Mouse (Mus musculus): ENCODE measurements around the gene Casp4. TPM values are rescaled to one million over a fixed set of nuclear protein-coding genes. Genes with fewer than 3 reads are reported as not detected.

The Casp4 gene
- polyA plus RNA-seq, 1 experiment: 12.2 TPM

DNA sequence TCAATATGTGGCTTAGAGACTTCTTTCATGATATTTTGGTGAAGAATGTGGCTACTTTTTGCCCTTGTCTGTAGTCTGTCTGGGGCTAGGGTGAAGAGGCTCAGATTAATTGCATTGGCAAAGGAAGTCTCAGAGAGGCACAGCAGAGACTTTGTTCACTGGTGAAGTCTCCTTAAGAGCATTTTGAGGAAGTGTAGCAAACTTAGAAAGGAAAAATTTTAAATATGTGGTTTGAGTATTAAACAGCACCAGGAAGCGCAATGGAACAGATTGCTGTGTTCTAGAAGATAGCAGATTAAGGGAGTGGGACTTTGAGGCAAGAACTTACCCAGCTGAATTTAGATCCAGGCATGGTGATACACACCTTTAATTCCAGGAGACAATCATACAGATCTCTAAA, 24.8 kb downstream of the Casp4 start:
- H3K36me3 ChIP-seq (ENCODE audit: control insufficient read depth, insufficient read depth, low read length): peaks cover 11% of the 10 kb centered on the region; the same call in 1 of the 2 replicates
- no peak overlapping the region for H3K4me3 ChIP-seq (ENCODE audit: low read depth, low read length)
- H3K27me3 ChIP-seq (ENCODE audit: control insufficient read depth, insufficient read depth, low read length): no peaks in the 10 kb centered on the region
- H3K4me1 ChIP-seq (ENCODE audit: control insufficient read depth, insufficient read depth, insufficient read length, low read length): peaks cover 8% of the 10 kb centered on the region
- TF ChIP-seq POLR2A (IDR thresholded peaks at IDR 0.05; ENCODE audit: low read depth, low read length) (no peak), CTCF (IDR thresholded peaks at IDR 0.05; ENCODE audit: extremely low read depth, insufficient read length, insufficient replicate concordance, low read depth, low read length) (no peak)
- WGBS: 84% methylated on average over 1 of the region's 1 CpGs
- H3K27ac ChIP-seq (ENCODE audit: insufficient read depth, low read depth, low read length): peak overlapping the region; percentile 94

DNA sequence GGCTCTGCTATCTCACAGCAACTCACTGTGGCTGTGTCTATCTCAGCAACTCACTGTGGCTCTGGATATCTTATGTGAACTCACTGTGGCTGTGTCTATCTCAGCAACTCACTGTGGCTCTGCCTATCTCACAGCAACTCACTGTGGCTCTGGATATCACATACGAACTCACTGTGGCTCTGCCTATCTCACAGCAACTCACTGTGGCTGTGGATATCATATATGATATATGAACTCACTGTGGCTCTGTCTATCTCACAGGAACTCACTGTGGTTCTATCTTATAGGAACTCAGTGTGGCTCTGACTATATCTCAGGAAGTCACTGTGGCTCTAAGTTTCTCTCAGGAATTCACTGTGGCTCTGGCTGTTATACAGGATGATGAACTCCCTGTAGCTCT, 34.5 kb downstream of the Casp4 start:
- Histone ChIP-seq H3K4me1 (ENCODE audit: control insufficient read depth, insufficient read depth, insufficient read length, low read length) (0 out of 2 replicates have a peak, but pooled peaks cover 2% of the 10 kb centered on the region), H3K36me3 (ENCODE audit: control insufficient read depth, insufficient read depth, low read length) (no peaks in the 10 kb centered on the region), H3K27me3 (ENCODE audit: control insufficient read depth, insufficient read depth, low read length) (no peaks in the 10 kb centered on the region), H3K4me3 (ENCODE audit: low read depth, low read length) (no peak overlapping the region), H3K27ac (ENCODE audit: insufficient read depth, low read depth, low read length) (no peak overlapping the region)
- no peak for TF ChIP-seq CTCF (IDR thresholded peaks at IDR 0.05; ENCODE audit: extremely low read depth, insufficient read length, insufficient replicate concordance, low read depth, low read length)
- TF ChIP-seq POLR2A (IDR thresholded peaks at IDR 0.05; ENCODE audit: low read depth, low read length): no peak
- 66% methylated on average over 1 of the region's 1 CpGs for WGBS

DNA sequence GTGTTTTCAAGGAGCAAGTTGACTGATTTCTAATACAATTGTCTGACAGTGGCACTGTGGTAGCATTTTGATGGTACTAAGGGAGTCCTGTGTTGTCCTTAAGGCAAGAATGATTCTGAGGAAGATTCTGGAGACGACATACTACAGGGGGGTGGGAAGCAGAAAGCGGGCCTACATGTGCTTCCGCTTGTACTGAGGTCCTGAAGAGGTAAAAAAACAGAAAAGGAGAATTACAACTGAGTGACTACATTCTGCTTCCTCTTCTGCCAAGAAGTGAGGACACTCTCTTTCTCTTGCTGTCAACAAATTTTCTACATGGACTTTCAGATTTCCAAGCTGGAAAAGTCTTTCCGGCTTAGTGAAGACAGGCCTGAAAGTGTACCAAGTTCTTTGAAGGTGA, 35.5 kb downstream of the Casp4 start:
- no peaks in the 10 kb centered on the region for H3K36me3 ChIP-seq (ENCODE audit: control insufficient read depth, insufficient read depth, low read length)
- no peak overlapping the region for H3K4me3 ChIP-seq (ENCODE audit: low read depth, low read length)
- WGBS: 86% methylated on average over 4 of the region's 4 CpGs
- no peaks in the 10 kb centered on the region for H3K27me3 ChIP-seq (ENCODE audit: control insufficient read depth, insufficient read depth, low read length)
- H3K27ac ChIP-seq (ENCODE audit: insufficient read depth, low read depth, low read length): no peak overlapping the region
- 0 out of 2 replicates have a peak, but pooled peaks cover 2% of the 10 kb centered on the region for H3K4me1 ChIP-seq (ENCODE audit: control insufficient read depth, insufficient read depth, insufficient read length, low read length)
- no peak for TF ChIP-seq CTCF (IDR thresholded peaks at IDR 0.05; ENCODE audit: extremely low read depth, insufficient read length, insufficient replicate concordance, low read depth, low read length)
- no peak for TF ChIP-seq POLR2A (IDR thresholded peaks at IDR 0.05; ENCODE audit: low read depth, low read length)

GRCm38 (mm10) chr9:5345291-5345898, 36.8 kb downstream of the Casp4 start, which contains the start of gene Casp12:
Gene Casp12, plus strand, starts transcription at chr9:5345430.
- Histone ChIP-seq H3K36me3 (ENCODE audit: control insufficient read depth, insufficient read depth, low read length) (no peaks in the 10 kb centered on the region), H3K27me3 (ENCODE audit: control insufficient read depth, insufficient read depth, low read length) (no peaks in the 10 kb centered on the region), H3K4me1 (ENCODE audit: control insufficient read depth, insufficient read depth, insufficient read length, low read length) (0 out of 2 replicates have a peak, but pooled peaks cover 2% of the 10 kb centered on the region), H3K4me3 (ENCODE audit: low read depth, low read length) (no peak within 1 kb of the TSS), H3K27ac (ENCODE audit: insufficient read depth, low read depth, low read length) (peak within 1 kb of the TSS; percentile 60)
- 17% methylated on average over 4 of the region's 4 CpGs for WGBS
- TF ChIP-seq POLR2A (IDR thresholded peaks at IDR 0.05; ENCODE audit: low read depth, low read length) (no peak), CTCF (IDR thresholded peaks at IDR 0.05; ENCODE audit: extremely low read depth, insufficient read length, insufficient replicate concordance, low read depth, low read length) (no peak)

- WGBS: 82% methylated on average over 4 of the region's 4 CpGs
- no peak overlapping the region for H3K27ac ChIP-seq (ENCODE audit: insufficient read depth, low read depth, low read length)
- H3K4me1 ChIP-seq (ENCODE audit: control insufficient read depth, insufficient read depth, insufficient read length, low read length): 0 out of 2 replicates have a peak, but pooled peaks cover 2% of the 10 kb centered on the region
- H3K27me3 ChIP-seq (ENCODE audit: control insufficient read depth, insufficient read depth, low read length): no peaks in the 10 kb centered on the region
- H3K36me3 ChIP-seq (ENCODE audit: control insufficient read depth, insufficient read depth, low read length): no peaks in the 10 kb centered on the region
- no peak overlapping the region for H3K4me3 ChIP-seq (ENCODE audit: low read depth, low read length)
- TF ChIP-seq POLR2A (IDR thresholded peaks at IDR 0.05; ENCODE audit: low read depth, low read length) (no peak), CTCF (IDR thresholded peaks at IDR 0.05; ENCODE audit: extremely low read depth, insufficient read length, insufficient replicate concordance, low read depth, low read length) (no peak)
Observed at GRCm38 (mm10) chr9:5347381-5347780, 38.8 kb downstream of the Casp4 start.

DNA sequence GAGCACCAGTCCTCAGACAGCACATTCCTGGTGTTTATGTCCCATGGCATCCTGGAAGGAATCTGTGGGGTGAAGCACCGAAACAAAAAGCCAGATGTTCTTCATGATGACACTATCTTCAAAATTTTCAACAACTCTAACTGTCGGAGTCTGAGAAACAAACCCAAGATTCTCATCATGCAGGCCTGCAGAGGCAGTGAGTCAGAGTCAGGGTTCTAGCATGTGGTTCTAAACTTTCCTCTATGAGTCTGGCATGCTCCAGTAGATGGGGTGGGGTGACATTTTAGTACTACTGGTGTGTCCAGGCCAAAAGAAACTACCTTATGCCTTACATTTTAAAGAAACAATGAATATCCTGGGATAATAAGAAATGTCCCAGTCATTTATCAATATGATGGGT, 45.0 kb downstream of the Casp4 start:
- WGBS: 73% methylated on average over 2 of the region's 2 CpGs
- Histone ChIP-seq H3K27ac (ENCODE audit: insufficient read depth, low read depth, low read length) (no peak overlapping the region), H3K27me3 (ENCODE audit: control insufficient read depth, insufficient read depth, low read length) (no peaks in the 10 kb centered on the region), H3K4me3 (ENCODE audit: low read depth, low read length) (no peak overlapping the region), H3K36me3 (ENCODE audit: control insufficient read depth, insufficient read depth, low read length) (no peaks in the 10 kb centered on the region), H3K4me1 (ENCODE audit: control insufficient read depth, insufficient read depth, insufficient read length, low read length) (no peaks in the 10 kb centered on the region)
- TF ChIP-seq CTCF (IDR thresholded peaks at IDR 0.05; ENCODE audit: extremely low read depth, insufficient read length, insufficient replicate concordance, low read depth, low read length) (no peak), POLR2A (IDR thresholded peaks at IDR 0.05; ENCODE audit: low read depth, low read length) (no peak)

DNA sequence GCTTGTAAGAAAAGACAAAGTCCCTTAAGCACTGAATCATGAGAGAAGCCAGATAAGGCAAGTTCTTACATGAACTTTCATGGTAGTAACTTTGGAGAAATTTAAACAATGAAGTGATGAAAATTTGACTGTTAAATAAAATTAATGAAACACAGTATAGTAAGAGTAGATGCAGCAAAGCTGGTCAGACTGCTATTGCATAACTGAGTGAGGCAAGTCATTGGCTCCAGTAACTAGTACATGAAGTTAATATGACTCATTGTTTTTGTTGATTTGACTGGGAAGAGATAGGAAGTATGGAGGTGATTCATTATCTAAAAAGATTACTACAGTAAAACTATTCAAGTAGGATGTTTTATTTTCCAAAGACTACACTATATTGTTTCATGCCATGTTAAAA, 48.2 kb downstream of the Casp4 start:
- Histone ChIP-seq H3K27ac (ENCODE audit: insufficient read depth, low read depth, low read length) (no peak overlapping the region), H3K4me1 (ENCODE audit: control insufficient read depth, insufficient read depth, insufficient read length, low read length) (no peaks in the 10 kb centered on the region), H3K4me3 (ENCODE audit: low read depth, low read length) (no peak overlapping the region), H3K36me3 (ENCODE audit: control insufficient read depth, insufficient read depth, low read length) (no peaks in the 10 kb centered on the region), H3K27me3 (ENCODE audit: control insufficient read depth, insufficient read depth, low read length) (no peaks in the 10 kb centered on the region)
- TF ChIP-seq CTCF (IDR thresholded peaks at IDR 0.05; ENCODE audit: extremely low read depth, insufficient read length, insufficient replicate concordance, low read depth, low read length) (no peak), POLR2A (IDR thresholded peaks at IDR 0.05; ENCODE audit: low read depth, low read length) (no peak)

Other genes starting within 250 kb of the Casp4 start
- gene Casp1, start 10.3 kb upstream of the Casp4 start, polyA plus RNA-seq (2012; rRNA removed): 0.62 and 1.5 TPM in 2 replicates
- gene Casp12, start 36.6 kb downstream of the Casp4 start, polyA plus RNA-seq (2012; rRNA removed): 0.19 and 0.32 TPM in 2 replicates

All from small intestine, adult 2 months (tissue).